Mouse (Mus musculus) CH12.LX (cell line): Measurements from ENCODE around the gene Rdh5. TPM values are rescaled to one million over a fixed set of nuclear protein-coding genes. Genes with fewer than 3 reads are reported as not detected.

ENCODE experiments used
- DNase-seq: peaks from one replicate; pipeline ENCODE4 v3.0.0-alpha.2; 2013; ENCODE audit errors: extremely low read depth
- H3K27ac ChIP-seq: 2 replicates; pipeline ENCODE4 v1.5.1; 2012; ENCODE audit warnings: low read depth, mild to moderate bottlenecking, control low read depth, moderate library complexity; ENCODE audit not compliant: insufficient read depth
- H3K27me3 ChIP-seq: replicated peaks from 2 replicates; pipeline ENCODE3; 2012; ENCODE audit warnings: inconsistent platforms
- H3K36me3 ChIP-seq, 2 experiments: replicated peaks in 1 of 2; 2 replicates each; pipeline versions ENCODE3 to v1.6.1; 2012; ENCODE audit warnings: inconsistent platforms in 1 of 2, low read length in 1 of 2, mild to moderate bottlenecking in 1 of 2, mixed read lengths in 1 of 2, moderate library complexity in 1 of 2; ENCODE audit not compliant: control insufficient read depth in 1 of 2, insufficient read depth in 1 of 2
- H3K4me1 ChIP-seq, 2 experiments: 2 replicates each; pipeline ENCODE4 v1.6.1; 2012; ENCODE audit warnings: inconsistent platforms in 1 of 2, moderate library complexity in 1 of 2; ENCODE audit not compliant: insufficient read depth in 2 of 2, control insufficient read depth in 1 of 2
- H3K4me2 ChIP-seq: 2 replicates; pipeline ENCODE4 v1.6.1; 2012; ENCODE audit warnings: low read depth, mild to moderate bottlenecking, control low read depth; ENCODE audit not compliant: poor library complexity, insufficient read depth, severe bottlenecking
- H3K4me3 ChIP-seq, 3 experiments: fragments of 150-350 bp in 1 of 3; sonication (generic) in 1 of 3; replicated peaks in 1 of 3; 2 replicates each; pipeline versions ENCODE3 to v1.5.1; 2011 to 2012; ENCODE audit warnings: low read depth in 2 of 3, low read length in 2 of 3, mild to moderate bottlenecking in 2 of 3, moderate library complexity in 2 of 3, control low read depth in 1 of 3, improper control_type of control experiment in 1 of 3, inconsistent platforms in 1 of 3, mixed read lengths in 1 of 3; ENCODE audit not compliant: poor library complexity in 1 of 3
- H3K79me2 ChIP-seq: replicated peaks from 2 replicates; pipeline ENCODE4 v1.6.1; 2012; ENCODE audit warnings: mild to moderate bottlenecking, moderate library complexity; ENCODE audit not compliant: control insufficient read depth, poor library complexity, insufficient read depth, severe bottlenecking; ENCODE audit errors: extremely low read depth
- H3K9ac ChIP-seq: 2 replicates; pipeline ENCODE4 v1.6.1; 2012; ENCODE audit warnings: low read depth, mild to moderate bottlenecking, control low read depth, moderate library complexity; ENCODE audit not compliant: insufficient read depth
- H3K9me3 ChIP-seq: replicated peaks from 2 replicates; pipeline ENCODE3; 2012; ENCODE audit warnings: low read length, inconsistent platforms, mixed read lengths
- CTCF ChIP-seq, 2 experiments: IDR thresholded peaks in 1 of 2; conservative IDR thresholded peaks in 1 of 2; 2 replicates each; pipeline ENCODE4 v1.5.1; 2011 to 2012; ENCODE audit warnings: low read depth in 2 of 2, low read length in 2 of 2, improper control_type of control experiment in 1 of 2, inconsistent platforms in 1 of 2, mild to moderate bottlenecking in 1 of 2, moderate library complexity in 1 of 2
- E2F4 ChIP-seq: IDR thresholded peaks from 2 replicates; pipeline ENCODE4 v1.6.1; 2011; ENCODE audit warnings: low read depth, low read length, improper control_type of control experiment; ENCODE audit not compliant: insufficient replicate concordance
- EP300 ChIP-seq: IDR thresholded peaks from 2 replicates; pipeline ENCODE4 v1.6.1; 2011; ENCODE audit warnings: low read length, improper control_type of control experiment
- JUN ChIP-seq: IDR thresholded peaks from 2 replicates; pipeline ENCODE4 v1.6.1; 2011; ENCODE audit warnings: low read depth, mild to moderate bottlenecking, low read length, improper control_type of control experiment, moderate library complexity; ENCODE audit not compliant: insufficient read depth
- JUND ChIP-seq: conservative IDR thresholded peaks from 2 replicates; pipeline ENCODE4 v1.6.1; 2011; ENCODE audit warnings: low read depth, low read length, improper control_type of control experiment
- MAFK ChIP-seq: IDR thresholded peaks from 2 replicates; pipeline ENCODE4 v1.6.1; 2011; ENCODE audit warnings: low read length, improper control_type of control experiment; ENCODE audit not compliant: insufficient replicate concordance
- MAZ ChIP-seq: IDR thresholded peaks from 2 replicates; pipeline ENCODE4 v1.6.1; 2012; ENCODE audit warnings: low read depth, mild to moderate bottlenecking, inconsistent platforms, low read length, improper control_type of control experiment, moderate library complexity
- NELFE ChIP-seq: IDR thresholded peaks from 2 replicates; pipeline ENCODE4 v1.6.1; 2011; ENCODE audit warnings: low read depth, low read length, improper control_type of control experiment
- PAX5 ChIP-seq: IDR thresholded peaks from 2 replicates; pipeline ENCODE4 v1.6.1; 2012; ENCODE audit warnings: low read length, inconsistent platforms, mixed read lengths
- POLR2AphosphoS2 ChIP-seq: IDR thresholded peaks from 2 replicates; pipeline ENCODE4 v1.6.1; 2011; ENCODE audit warnings: low read depth, low read length, improper control_type of control experiment
- RCOR1 ChIP-seq: conservative IDR thresholded peaks from 2 replicates; pipeline ENCODE4 v1.6.1; 2012; ENCODE audit warnings: low read depth, mild to moderate bottlenecking, inconsistent platforms, low read length, improper control_type of control experiment
- SIN3A ChIP-seq: IDR thresholded peaks from 2 replicates; pipeline ENCODE4 v1.6.1; 2012; ENCODE audit warnings: low read length, improper control_type of control experiment, inconsistent platforms
- SMC3 ChIP-seq: IDR thresholded peaks from 2 replicates; pipeline ENCODE4 v1.6.1; 2011; ENCODE audit warnings: low read depth, low read length, improper control_type of control experiment
- TBP ChIP-seq: conservative IDR thresholded peaks from 2 replicates; pipeline ENCODE4 v1.6.1; 2011; ENCODE audit warnings: low read depth, low read length, improper control_type of control experiment
- UBTF ChIP-seq: IDR thresholded peaks from 2 replicates; pipeline ENCODE4 v1.6.1; 2012; ENCODE audit warnings: low read depth, mild to moderate bottlenecking, inconsistent platforms, low read length, improper control_type of control experiment, moderate library complexity
- USF2 ChIP-seq: conservative IDR thresholded peaks from 2 replicates; pipeline ENCODE4 v1.6.1; 2011; ENCODE audit warnings: low read depth, low read length, improper control_type of control experiment
- ZKSCAN1 ChIP-seq: IDR thresholded peaks from 2 replicates; pipeline ENCODE4 v1.6.1; 2012; ENCODE audit warnings: low read depth, inconsistent platforms, low read length, improper control_type of control experiment, borderline replicate concordance
- ZMIZ1 ChIP-seq: IDR thresholded peaks from 2 replicates; pipeline ENCODE4 v1.6.1; 2012; ENCODE audit warnings: low read depth, mild to moderate bottlenecking, inconsistent platforms, low read length, improper control_type of control experiment
- ZNF384 ChIP-seq: IDR thresholded peaks from 2 replicates; pipeline ENCODE4 v1.6.1; 2012; ENCODE audit warnings: low read depth, low read length, improper control_type of control experiment, inconsistent platforms
- dilution Hi-C: fragments of 300-500 bp; cut with MboI; formaldehyde crosslinking; loops from 2 replicates; pipeline ENCODE4 v1.14.3; 2020; ENCODE audit warnings: low sequenced_read_pairs; ENCODE audit not compliant: extremely low pct_unique_long_range_greater_than_20kb, extremely low pct_ligation_motif_present
- in situ Hi-C: fragments of 300-500 bp; cut with MboI; formaldehyde crosslinking; loops from 3 replicates; pipeline ENCODE4 v1.14.3; 2019; ENCODE audit warnings: low sequenced_read_pairs, low pct_ligation_motif_present, low pct_unique_long_range_greater_than_20kb, mixed read lengths
- polyA plus RNA-seq: library from polyadenylated mRNA; unstranded; fragments of >175 nt; gene quantifications from 2 replicates; pipeline ENCODE4 v1.2.1, GENCODE M21; 2012; ENCODE audit warnings: low read depth; ENCODE audit not compliant: insufficient read length
- total RNA-seq, 2 experiments: library from RNA; depleted of rRNA; stranded (reverse); fragments of 300-350 nt in 1 of 2; fragments of >200 nt in 1 of 2; gene quantifications; 2 replicates each; pipeline ENCODE4 v1.2.3; 2012 to 2014

The Rdh5 gene
- total and polyA plus RNA-seq, 3 experiments, result 4.3 to 6.2 (median 5.2) TPM

GRCm38 (mm10) chr10:128921883-128922821, 536 bp downstream of the Rdh5 start:
- peaks cover 6 to 21% of the 10 kb centered on the region in 2 experiments for H3K4me1 ChIP-seq
- no peak for TF ChIP-seq PAX5
- 0 out of 2 replicates have a peak, but pooled peaks have one; percentile 12 for TF ChIP-seq UBTF
- no peak for TF ChIP-seq ZMIZ1
- no peak for TF ChIP-seq SMC3
- TF ChIP-seq, all 38 proteins: peak for 1
- Histone ChIP-seq H3K4me2 (peak overlapping the region; percentile 80), H3K36me3 (peaks cover 11 to 41% of the 10 kb centered on the region in 2 experiments), H3K9ac (peak overlapping the region; percentile 96), H3K9me3 (no peaks in the 10 kb centered on the region), H3K4me3 (peak overlapping the region; percentile 81 to 91 (median 85)), H3K27me3 (no peaks in the 10 kb centered on the region), H3K27ac (no peak overlapping the region), H3K79me2 (no peaks in the 10 kb centered on the region)
- dilution Hi-C loops (no loop called here), in situ Hi-C loops (no loop called here)
- DNase-seq, result peak; percentile 17

DNA sequence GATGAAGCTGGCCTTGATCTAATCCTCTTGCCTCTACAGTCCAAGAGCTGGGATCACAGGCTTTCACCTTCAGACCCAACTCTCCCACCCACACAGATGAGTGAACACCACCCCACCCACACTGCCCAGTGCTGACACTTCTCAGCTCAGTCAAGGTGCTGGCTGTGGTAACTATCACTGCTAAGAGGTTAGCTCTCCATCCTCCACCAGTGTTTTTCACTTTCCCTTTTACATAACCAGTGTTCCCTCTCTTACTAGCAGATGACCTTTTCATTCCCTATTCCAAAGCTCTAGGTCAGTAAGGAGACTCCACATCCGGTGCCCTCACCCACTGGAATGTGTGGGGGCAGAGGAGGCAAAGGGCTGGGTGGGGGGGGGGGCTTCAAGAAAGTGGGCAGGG, 1.4 kb downstream of the Rdh5 start:
- H3K79me2 ChIP-seq, result no peaks in the 10 kb centered on the region
- H3K4me1 ChIP-seq, result peaks cover 6 to 21% of the 10 kb centered on the region in 2 experiments
- no peaks in the 10 kb centered on the region for H3K9me3 ChIP-seq
- dilution Hi-C loops, result no loop called here
- no peak overlapping the region for H3K27ac ChIP-seq
- no peak overlapping the region for H3K4me2 ChIP-seq
- no peak overlapping the region for H3K4me3 ChIP-seq
- H3K36me3 ChIP-seq, result peaks cover 11 to 48% of the 10 kb centered on the region in 2 experiments
- TF ChIP-seq MAFK (no peak), JUN (no peak), PAX5 (no peak), USF2 (no peak), POLR2AphosphoS2 (no peak), SIN3A (no peak), ZKSCAN1 (no peak), E2F4 (no peak), MAZ (no peak), JUND (no peak), CTCF (conservative IDR thresholded peaks at IDR 0.05 in 1 of 2, IDR thresholded peaks at IDR 0.05 in 1 of 2; ENCODE audit: low read depth in 2 of 2, low read length in 2 of 2) (no peak), RCOR1 (no peak), TBP (no peak), ZNF384 (no peak), EP300 (no peak), NELFE (no peak)
- H3K27me3 ChIP-seq, result no peaks in the 10 kb centered on the region
- in situ Hi-C loops, result no loop called here
- DNase-seq, result no peak
- H3K9ac ChIP-seq, result no peak overlapping the region
